Mouse (Mus musculus) cerebellum, postnatal 14 days (tissue): Measurements from ENCODE around the gene Pum2.
A peak's percentile ranks its signal among the peaks of the same experiment; 100 is the strongest.

Source experiments
- DNase-seq, 2 experiments: peaks; one replicate each; pipeline ENCODE4 v3.0.0; 2021; ENCODE audit warnings: mixed read lengths in 2 of 2

The Pum2 gene

DNA sequence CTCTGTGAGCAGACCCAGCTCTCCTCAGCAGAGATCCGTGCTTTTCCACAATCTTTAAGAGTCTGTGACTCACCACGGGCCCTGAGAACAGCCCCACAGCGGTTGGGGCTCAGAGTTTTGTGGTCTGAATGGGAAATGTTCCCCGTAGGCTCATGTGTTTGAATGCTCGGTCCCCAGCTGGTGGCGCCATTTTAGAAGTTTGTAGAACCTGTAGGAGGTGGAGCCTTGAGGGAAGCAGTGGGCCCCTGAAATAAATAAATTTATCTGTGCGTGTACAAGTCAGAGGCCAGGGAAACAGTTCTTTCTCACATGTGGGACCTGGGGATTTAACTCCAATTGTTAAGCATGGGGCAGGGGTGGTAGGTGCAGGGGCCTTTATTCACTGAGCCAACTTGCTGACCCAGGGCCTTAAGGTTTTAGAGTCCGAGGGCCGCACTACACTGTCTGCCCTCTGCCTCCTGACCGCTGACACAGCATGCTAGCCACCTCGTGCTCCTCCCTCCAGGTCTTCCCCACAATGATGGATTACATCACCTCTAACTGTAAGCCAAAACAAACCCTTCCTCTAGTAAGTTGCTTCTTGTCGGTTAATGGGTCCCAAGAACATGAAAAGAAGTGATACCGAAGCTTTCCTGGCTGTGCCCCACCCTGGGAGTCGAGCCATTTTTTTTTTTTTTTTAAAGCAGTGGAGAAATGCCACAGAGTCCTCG is 90.4 kb downstream of the Pum2 start:
- no peak for DNase-seq

DNA sequence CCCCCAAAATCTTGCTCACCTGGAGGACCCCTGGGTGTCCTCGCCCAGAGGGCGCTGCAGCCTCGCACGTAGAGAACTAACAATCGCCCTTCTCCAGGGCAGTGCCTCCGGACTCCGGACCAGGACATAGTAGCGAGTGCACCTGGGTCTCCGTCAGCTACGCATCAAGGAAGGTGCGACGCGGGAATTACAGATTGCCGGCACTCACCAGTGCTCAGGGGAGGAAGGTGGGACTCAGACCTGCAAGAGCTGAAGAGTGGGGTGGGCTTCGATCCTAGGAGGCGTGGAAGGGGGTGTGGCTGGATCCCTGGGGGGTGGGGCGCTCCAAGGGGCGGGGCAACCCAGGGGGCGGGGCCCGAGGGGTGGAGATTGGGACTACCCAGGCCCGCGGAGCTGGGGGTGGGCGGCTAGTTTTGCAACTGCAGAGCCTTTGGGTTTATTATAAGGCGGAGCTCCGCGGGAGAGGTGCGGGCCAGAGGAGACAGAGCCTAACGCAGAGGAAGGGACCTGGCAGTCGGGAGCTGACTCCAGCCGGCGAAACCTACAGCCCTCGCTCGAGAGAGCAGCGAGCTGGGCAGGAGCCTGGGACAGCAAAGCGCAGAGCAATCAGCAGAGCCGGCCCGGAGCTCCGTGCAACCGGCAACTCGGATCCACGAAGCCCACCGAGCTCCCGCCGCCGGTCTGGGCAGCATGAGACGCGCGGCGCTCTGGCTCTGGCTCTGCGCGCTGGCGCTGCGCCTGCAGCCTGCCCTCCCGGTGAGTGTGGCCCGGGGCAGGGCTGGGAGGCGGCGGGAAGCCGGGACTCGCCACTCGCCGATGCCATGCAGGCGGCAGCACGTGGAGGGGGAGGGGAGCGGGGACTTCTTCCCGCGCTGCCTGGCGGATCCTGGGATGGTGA is 97.3 kb downstream of the Pum2 start, which contains the start of gene Sdc1:
Gene Sdc1 (plus strand): TSS at position 378 of the 898 bp plus-strand sequence.
- peak; percentile 81 to 83 for DNase-seq

DNA sequence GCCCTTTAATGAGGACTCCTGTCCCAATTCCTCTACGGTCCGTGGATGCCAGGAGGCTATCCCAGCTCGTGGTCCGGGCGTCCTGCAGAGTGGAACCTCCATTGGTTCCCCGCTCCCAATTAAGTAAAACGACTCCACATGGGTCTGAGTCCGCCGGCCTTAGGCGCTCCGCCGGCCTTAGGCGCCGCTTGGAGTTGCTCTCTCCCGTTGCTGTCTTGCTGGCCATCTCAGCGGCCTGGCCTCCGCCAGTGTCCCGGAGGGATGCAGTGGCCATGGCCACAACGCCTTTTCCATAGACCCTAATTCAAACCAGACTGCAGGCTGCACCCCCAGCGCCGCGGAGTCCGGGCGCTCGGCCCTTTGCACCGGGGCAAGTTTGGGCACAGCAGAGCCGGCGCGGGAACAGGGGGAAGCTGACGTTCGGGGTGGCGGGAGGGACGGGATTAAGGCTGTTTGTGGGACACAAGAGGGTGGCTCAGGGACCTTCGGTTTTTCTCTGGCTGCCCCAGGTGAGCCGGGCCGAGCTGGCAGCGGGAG is 98.0 kb downstream of the Pum2 start:
- peak in 1 of 2 experiments; percentile 35 for DNase-seq

DNA sequence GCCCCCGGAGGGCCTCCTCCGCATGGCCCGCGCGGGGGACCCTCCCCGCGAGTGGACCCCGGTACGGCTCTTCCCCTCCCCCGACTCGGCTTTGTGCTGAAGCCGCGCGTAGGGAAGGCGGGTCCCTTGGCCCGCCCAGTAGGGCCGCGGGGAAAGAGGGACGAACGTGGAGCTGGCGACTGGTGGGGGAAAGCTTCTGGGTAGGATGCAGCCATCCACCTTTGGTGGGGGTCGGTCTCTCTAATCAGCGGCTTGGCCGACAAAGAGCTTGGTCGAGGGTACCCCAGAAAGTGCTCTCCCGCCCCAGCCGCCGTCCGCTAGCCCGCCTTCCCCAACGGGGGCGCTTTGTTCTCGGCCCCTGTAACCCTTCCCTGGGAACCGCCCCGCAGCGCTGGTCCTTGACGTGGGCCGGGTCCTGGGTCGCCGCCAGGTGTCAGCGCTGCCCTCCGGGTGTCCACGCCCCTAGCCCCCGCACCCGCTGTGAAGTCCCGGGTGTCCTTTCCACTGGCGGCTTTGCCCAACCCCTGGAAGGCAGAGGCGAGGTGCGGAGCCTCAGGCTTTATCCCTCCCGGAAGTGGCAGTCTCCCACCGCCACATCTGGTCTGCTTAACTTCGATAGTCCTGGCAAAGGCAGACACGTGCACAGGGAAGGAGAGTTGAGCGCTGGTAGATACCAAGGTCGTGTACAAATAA is 98.7 kb downstream of the Pum2 start:
- peak; percentile 49 to 56 for DNase-seq

DNA sequence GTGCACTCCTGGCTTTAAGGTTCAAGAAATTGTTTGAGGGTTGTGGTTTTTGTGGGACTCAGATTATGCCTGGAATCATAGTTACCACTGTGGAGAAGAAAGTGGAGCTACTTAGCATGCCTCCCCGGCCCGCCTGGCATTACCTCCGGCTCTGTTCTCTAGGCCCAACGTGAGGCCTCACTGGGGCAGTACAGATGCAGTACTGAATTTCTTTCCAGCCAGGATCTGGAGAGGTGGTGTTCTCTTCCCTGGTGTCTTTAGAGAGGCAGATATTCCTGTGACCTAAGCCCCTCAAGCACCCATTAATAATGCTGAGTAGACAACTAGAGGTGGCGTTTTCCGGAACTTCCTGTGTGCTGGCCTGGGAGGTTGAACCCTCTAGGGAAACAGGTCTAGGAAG is 99.4 kb downstream of the Pum2 start:
- DNase-seq = no peak

DNA sequence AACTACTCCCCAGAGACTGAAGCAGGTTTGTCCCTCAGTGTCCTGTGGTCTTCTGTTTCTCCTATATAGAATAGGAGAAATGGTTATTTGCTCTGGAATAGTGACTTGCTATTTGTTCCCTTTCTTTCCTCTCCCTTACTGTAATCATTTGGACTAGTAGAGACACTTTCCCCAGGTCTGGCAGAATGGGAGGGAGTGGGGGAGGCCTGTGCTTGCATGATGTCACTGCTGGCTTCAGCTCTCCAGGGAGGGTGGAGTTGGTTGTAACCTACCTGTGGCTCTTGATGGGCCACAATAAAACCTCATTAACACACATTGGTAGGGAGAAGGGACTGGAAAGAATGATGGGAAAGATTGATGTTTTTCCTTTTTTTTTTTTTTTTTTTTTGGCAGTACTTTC is 100.2 kb downstream of the Pum2 start:
- no peak for DNase-seq

DNA sequence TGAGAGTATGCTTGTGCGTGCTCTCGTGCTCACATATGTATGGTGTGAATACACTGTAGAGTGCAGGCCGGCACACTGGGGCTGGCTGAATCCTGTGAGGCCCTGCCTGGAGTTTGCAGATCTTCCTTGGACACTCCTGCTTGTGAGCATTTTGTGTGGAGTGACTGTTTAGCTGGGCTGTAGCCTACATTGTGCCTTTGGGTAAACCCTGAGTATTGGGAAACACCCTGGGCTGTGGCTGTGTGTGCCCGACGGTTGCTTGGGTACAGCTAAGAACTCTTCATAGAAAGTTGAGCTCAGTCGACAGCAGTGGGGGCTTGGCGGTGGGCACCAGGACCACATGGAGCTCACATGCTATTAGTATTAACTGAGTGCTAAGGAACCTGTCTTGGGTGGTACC is 102.3 kb downstream of the Pum2 start:
- DNase-seq = no peak

DNA sequence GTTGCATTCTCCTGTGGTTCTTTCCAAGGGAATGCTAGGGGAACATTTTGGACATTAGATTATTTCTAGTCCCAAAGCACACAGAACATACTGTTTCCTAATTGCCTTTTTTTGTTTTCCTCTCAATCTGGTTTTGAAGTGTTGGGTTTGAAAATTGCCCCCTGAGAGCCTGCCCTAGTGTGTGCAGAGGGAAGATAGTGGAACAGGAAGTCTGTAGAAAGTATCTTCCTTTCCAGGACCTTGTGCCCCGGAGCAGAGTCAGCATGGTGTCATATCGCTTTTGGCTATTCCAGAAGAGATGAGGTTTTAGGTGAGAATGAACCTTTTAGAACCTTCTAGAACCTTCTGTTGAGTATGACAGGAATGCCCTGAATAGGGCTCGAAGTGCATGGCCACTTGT is 102.8 kb downstream of the Pum2 start:
- no peak for DNase-seq

DNA sequence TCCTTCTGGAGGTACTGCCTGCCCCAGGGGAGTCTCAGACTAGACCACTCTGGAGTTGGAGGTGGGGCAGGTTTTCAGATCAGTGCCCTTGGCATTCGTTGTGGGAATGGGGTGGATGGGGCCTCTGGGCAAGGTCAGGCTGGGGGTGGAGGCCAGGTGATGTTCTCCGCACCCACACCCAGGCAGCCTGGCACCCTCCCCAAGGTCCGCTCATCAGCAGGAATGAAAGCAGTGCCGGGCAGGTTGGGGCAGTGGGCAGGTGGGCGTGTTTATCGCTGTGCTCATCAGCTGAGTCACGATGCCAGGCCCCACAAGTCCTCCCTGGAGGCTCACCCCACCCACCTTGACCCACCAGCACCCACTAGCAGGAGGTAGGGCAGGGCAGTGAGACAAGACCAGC is 104.2 kb downstream of the Pum2 start:
- no peak for DNase-seq

DNA sequence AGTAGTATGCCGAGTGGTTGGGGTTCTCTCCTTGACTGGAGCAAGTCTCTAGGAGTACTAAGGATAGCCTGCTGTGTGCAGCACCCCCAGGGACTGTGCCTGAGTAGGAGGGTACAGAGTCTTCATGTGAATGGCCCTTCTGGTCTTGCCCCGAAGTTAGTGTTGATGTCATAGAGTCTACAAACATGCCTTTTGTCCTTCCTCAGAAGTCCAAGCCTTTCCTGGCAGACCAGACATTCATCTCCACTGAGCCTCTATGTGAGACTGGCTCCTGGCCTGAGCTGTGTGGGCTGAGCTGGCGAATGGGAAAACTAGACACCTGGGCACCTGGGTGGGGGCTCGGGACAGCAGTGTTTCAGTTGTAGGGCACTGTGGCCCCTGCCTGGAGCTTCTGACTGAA is 105.9 kb downstream of the Pum2 start:
- DNase-seq = no peak

DNA sequence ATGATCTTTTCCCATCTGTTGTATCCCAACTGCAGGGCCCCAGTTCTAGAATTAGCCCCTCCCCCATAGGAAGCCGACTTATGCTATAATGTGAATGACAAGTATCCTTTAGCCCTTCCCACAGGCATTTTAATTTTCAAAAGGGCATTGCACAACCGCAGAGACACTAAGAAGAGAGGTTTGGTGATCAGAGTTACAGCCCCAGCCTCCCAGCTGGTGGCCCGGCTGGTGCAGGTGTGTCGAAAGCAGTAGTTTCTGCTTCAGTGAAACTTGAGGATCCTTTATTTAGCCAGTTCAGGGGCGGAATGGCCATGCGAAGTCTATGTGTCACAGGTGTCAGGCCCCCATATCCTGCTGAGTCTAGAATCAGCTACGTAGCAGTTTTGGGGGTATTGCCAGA is 107.2 kb downstream of the Pum2 start:
- DNase-seq = no peak

DNA sequence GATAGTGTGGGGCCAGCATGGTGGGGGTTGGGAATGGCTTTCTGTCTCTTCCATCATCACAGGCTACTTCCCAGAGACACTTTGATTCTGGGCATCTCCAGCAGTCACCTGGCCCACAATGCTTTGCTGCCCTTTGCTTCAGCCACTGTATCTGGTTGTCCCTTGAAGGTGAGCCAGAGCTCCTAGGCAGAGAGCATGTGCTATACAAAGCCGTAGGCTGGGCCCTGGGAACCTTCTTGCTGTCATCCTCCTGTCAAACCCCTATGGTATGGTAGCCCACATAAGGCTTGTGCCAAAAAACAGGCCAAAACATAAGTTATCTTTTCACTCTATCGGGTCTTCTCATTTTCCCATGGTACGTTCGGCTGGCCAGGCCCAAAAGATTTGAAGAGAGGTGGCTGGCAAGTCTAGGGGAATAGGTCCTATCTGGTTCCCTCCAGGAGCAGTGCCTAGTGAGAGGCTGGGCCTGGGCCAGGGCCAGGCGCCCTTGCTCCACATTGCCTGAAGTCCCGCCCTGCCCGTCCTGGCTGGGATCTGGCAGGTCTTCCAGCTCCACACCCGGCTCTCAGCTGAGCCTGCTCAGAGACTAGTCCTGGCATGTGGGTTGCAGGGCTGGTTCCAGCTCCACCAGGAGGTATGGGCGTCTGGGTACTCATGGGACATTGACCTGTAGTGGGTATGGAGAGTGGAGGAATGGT is 107.9 kb downstream of the Pum2 start:
- DNase-seq = peak; percentile 58 to 72

DNA sequence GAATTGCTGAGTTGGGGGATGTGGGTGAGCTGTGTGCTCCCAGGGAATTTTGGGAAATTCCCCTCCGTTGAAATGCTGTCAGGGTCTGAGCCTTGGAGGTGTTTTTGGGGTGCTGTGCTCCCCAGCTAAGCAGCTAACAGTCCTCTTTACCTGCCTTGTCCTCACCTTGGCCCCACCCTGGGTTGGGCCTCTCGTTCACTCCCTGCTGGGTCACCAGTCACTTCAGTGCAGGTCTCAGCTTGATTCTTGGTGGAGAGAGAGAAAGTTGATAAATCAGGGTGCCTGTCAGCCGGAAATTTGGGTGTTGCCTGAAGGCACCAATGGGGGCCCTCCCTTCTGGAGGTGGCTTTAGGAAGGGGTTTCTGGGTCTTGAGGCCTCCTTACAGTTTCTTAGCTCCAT is 108.6 kb downstream of the Pum2 start:
- DNase-seq = no peak

DNA sequence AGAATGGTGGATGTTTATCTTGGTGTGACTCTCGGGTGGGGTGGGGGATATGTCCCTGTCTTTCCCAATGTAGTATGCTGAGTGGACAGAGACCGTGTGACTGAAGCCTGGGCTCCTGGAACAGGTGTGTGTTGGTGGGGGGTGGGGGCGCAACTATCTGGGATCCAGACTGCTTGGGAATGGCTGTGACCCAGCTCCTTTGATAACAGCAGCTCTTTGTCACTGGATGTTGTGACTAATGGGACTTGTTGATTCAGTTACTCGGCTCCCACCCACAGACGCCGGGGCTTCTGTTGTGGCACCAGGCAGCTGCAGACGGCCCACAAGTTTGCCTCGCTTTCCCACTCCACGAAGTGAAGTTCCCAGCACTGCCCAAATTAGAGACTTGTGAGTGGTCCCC is 110.3 kb downstream of the Pum2 start:
- DNase-seq = no peak

DNA sequence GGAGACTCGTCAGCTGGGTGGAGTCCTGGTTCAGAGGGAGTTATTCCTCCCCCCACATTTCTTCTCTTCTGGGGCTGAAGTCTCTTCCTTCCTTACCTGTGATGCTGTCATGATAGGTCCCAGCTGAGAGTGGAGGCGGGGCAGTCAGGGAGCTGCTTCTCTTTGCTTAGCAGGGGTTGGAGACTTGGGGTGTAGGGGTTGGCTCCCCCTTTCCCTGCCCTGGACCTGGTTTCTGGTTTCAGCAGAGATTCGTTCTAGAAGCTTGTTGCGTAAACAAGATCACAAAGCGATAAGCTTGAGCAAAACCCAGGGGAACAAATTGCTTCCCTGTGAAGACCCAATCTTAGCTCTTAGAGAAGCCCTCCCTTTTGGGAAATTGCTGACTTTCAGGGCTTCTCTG is 112.5 kb downstream of the Pum2 start:
- DNase-seq = no peak

DNA sequence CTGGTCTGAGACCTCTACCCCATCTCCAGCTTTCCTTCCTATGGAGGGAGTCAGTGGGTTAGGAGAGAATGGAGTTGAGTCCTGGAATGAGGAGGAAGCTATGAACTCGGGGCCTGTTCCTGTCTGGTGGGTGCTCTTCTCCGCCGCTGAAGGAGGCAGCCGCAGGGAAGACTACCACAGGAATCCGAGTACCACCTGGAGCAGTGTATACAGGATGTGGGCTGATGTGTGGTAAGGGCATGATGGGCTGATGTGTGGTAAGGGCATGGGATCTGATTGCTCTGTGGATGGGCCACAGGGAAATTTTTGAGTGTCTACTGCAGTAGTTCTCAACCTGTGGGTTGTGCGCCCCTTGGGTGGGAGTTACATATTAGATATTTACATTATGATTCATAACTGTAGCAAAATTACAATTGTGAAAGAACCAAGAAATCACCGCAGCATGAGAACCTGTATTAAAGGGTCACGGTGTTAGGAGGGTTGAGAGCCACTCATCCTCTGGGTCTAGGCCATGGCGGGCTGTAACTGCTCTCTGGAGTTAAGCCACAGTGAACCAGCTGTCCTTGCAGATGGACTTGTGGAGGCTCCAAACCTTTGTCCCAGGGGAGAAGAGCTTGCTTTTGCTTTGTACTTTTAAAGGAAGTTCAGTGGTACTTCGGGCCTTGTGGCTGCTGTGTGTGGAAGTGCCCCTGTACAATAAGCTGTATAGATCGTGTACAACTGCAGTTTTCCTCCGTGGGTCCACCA is 113.2 kb downstream of the Pum2 start:
- DNase-seq = peak; percentile 48 to 50

DNA sequence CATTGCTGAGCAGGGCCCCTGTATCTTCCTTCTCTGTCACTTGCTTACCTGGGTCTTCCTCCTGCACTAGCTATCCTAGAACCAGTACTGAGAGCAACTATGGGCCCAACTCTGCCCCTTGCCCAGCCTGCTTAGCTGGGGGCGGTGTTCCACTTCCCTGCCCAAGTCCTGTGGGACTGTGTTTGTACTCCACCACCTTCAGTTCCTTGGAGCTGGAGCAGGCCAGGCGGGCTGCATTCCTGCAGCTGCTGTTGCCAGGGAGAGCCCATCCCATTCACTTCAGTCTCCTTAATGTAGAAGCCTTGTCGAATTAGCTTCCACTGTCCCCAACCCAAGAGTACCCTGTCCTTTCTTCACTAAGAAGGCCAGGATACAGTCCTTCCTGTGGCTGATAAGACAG is 114.5 kb downstream of the Pum2 start:
- DNase-seq = no peak

DNA sequence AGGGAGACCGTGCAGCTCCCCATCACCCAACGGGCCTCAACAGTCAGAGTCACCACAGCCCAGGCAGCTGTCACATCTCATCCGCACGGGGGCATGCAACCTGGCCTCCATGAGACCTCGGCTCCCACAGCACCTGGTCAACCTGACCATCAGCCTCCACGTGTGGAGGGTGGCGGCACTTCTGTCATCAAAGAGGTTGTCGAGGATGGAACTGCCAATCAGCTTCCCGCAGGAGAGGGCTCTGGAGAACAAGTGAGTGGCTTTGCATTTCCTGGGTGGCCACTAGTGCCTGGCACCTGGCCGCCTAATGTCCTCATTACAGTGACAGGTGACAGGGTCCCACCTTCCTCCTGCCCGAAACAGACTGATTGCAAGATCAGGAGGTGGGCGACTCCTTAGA is 116.7 kb downstream of the Pum2 start:
- no peak for DNase-seq

DNA sequence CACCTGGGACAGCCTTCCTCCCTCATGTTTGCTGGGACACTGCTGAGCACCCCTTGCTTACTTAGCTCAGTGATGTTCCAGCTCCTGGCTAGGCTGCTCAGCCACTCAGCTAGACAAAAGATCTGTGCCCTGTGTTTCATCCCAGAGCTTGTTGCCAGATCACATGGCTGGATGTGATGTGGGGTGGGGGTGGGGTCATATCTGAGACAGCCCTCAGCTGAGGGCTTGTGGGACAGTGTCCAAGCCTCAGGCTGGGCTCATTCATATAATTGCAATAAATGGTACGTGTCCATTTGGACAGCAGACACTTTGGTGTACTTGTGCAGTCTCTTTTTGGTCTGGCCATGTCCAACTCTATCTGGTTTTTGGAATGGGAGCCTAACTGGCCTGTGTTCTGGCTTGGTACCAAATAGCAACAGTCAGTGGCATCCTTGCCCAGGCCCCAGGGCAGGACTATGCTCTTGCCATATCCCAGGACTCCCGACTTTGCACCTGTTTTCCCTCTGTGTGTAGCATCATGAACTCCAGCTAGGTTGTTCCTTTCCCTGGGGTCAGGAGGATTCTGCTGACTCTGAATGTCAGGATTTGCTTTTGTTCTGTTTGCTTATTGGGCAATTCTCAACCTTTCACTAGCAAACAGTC is 119.6 kb downstream of the Pum2 start:
- DNase-seq = peak; percentile 45 to 69

DNA sequence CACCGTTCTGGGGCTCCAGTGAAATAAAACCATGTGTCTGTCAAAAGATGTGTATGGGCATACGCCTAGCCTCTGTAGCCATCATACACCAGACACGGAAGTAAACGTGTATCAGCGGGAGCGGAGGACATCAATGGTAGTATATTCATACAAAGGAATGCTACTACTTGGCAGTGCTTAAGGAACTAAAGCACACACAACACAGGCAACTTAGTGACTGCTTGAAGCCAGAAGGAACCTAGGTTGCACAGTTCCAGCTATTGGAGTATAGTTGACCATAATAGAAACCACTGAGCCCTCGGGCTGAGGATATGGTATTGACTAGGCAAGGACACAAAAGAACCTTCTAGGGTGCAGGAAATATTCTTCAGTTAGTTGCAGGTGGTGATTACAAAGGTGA is 124.0 kb downstream of the Pum2 start:
- DNase-seq = no peak

DNA sequence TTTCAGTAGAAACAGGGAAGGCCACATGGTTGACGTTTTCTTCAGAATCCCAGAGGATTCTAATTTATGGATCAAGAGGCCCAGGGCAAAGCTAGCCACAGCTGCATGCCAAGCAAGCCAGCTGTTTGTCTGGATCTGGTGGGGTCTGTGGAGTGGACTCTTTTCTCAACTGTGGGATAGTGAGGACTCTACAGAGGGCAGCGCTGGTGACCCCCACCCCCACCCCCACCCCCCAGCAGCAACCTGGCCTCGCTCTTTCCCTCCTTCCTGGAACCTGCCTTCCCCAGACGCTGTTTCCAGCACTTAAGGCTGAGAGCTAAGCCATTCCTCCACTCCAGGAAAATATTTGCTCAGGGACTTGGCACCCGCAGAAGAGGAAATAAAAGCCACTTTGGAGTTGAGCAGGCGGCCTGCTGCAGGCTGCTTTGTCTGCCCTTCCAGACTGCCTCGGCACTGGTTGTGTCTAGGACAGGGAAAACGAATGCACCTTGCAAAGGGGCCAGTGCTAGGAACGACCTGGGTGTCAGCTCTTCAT is 124.6 kb downstream of the Pum2 start:
- DNase-seq = no peak
